Mouse (Mus musculus): ENCODE measurements around the gene Xrra1. TPM values are rescaled to one million over a fixed set of nuclear protein-coding genes. Genes with fewer than 3 reads are reported as not detected.

Gene Xrra1
- polyA plus RNA-seq, 1 experiment from 2014 or later: 1.1 TPM

GRCm38 (mm10) chr7:99822426-99822825, 36.5 kb upstream of the Xrra1 start:
- no peak overlapping the region for H3K27ac ChIP-seq (ENCODE audit: low read length)
- ATAC-seq (peak; percentile 61), DNase-seq (ENCODE audit: low spot score) (peak; percentile 51)
- H3K27me3 ChIP-seq (replicated peaks; ENCODE audit: insufficient read depth, low read length): no peaks in the 10 kb centered on the region
- H3K36me3 ChIP-seq (ENCODE audit: insufficient read depth, low read length): no peaks in the 10 kb centered on the region
- TF ChIP-seq CTCF (IDR thresholded peaks at IDR 0.05): no peak
- TF ChIP-seq EP300 (IDR thresholded peaks at IDR 0.05): no peak
- no peak overlapping the region for H3K4me3 ChIP-seq (ENCODE audit: low read depth, low read length)
- H3K4me2 ChIP-seq (replicated peaks; ENCODE audit: low read depth, low read length): no peak overlapping the region
- H3K9me3 ChIP-seq (ENCODE audit: low read length): no peaks in the 10 kb centered on the region
- H3K9ac ChIP-seq (replicated peaks; ENCODE audit: low read depth): no peak overlapping the region
- peaks cover 2% of the 10 kb centered on the region; the same call in 1 of the 2 replicates for H3K4me1 ChIP-seq (ENCODE audit: insufficient read depth, low read depth, low read length)
- 63% methylated on average over 5 of the region's 5 CpGs for WGBS

DNA sequence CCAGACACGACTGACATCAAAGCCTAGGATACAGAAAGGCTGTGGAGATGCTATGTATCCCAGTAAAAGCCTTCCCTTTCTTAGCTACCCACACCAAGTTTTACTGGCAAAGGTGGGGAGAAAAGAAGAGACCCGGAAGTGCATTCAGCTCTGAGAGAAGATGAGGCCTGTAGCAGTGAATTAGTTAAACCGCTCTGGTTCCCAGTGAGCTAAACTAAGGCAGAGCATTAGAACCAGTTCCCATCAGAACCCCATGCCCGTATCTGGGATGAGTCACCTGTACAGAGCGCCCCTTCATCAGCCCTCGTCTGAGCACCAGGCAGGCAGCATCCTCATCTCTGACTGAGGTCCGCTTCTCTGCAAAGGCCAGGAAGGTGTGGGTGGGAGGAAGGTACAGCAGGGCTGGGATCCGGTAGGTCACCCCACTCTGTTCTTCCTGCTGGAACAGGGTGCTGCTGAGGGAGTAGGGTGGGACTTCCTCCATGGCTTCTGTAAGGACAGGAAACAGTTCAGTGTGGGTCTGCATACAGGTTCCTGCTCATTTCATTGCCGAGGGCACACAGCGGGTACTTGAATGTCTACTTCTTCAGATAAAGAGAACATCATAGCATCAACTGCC, 35.8 kb upstream of the Xrra1 start:
- H3K36me3 ChIP-seq (ENCODE audit: insufficient read depth, low read length): no peaks in the 10 kb centered on the region
- H3K4me1 ChIP-seq (ENCODE audit: insufficient read depth, low read depth, low read length): peaks cover 2% of the 10 kb centered on the region; the same call in 1 of the 2 replicates
- whole genome bisulfite sequencing: 83% methylated on average over 10 of the region's 10 CpGs
- H3K9ac ChIP-seq (replicated peaks; ENCODE audit: low read depth): no peak overlapping the region
- TF ChIP-seq EP300 (IDR thresholded peaks at IDR 0.05) (no peak), CTCF (IDR thresholded peaks at IDR 0.05) (no peak)
- H3K27ac ChIP-seq (ENCODE audit: low read length): no peak overlapping the region
- ATAC-seq (no peak), DNase-seq (ENCODE audit: low spot score) (no peak)
- no peak overlapping the region for H3K4me2 ChIP-seq (replicated peaks; ENCODE audit: low read depth, low read length)
- H3K4me3 ChIP-seq (ENCODE audit: low read depth, low read length): no peak overlapping the region
- H3K27me3 ChIP-seq (replicated peaks; ENCODE audit: insufficient read depth, low read length): no peaks in the 10 kb centered on the region
- H3K9me3 ChIP-seq (ENCODE audit: low read length): no peaks in the 10 kb centered on the region

DNA sequence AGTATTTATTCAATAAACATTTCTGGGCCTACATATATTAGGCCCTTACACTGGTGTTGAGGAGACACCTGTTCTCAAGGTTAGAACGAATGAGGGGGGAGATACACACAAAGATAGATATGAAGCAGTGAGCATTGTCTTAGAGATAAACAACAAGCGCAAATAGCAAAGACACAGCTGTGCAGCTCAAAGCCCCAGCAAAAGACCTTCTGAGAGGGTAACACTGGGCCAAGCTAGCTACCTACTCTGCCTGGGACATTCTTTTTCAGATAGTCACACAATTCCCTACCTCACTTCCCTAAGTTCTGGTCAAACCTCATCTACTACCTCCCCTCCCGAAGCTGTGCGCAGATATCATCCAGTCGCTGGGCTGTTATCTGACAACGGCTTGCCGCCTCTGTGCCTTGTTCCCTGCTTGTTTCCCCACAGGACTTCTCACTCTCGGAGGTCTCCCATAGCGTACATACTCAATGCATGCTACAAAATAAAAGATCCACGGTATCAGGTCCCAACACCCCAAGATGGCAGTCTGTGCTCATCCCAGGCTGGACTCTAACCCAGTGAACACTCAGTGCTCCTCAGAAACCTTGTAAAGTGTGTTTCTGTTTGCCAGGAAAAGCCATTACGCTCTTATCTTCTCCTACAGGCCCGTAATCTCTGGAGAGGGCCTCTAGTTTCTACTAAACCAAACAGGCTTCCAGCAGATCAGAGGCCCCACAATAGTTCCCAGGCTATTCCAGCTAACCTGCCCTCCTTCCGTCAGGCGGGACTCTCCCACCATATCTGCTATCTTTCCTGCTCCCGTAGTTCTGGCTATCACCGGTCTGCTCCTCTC, 34.0 kb upstream of the Xrra1 start:
- Histone ChIP-seq H3K27ac (ENCODE audit: low read length) (peak overlapping the region; percentile 57; the same call in 1 of the 2 replicates), H3K4me1 (ENCODE audit: insufficient read depth, low read depth, low read length) (peaks cover 2% of the 10 kb centered on the region; the same call in 1 of the 2 replicates), H3K9ac (replicated peaks; ENCODE audit: low read depth) (no peak overlapping the region), H3K27me3 (replicated peaks; ENCODE audit: insufficient read depth, low read length) (no peaks in the 10 kb centered on the region), H3K9me3 (ENCODE audit: low read length) (no peaks in the 10 kb centered on the region), H3K4me3 (ENCODE audit: low read depth, low read length) (no peak overlapping the region), H3K4me2 (replicated peaks; ENCODE audit: low read depth, low read length) (peak overlapping the region; percentile 30), H3K36me3 (ENCODE audit: insufficient read depth, low read length) (no peaks in the 10 kb centered on the region)
- 54% methylated on average over 16 of the region's 16 CpGs for WGBS
- ATAC-seq (no peak), DNase-seq (ENCODE audit: low spot score) (peak; percentile 31)
- TF ChIP-seq CTCF (IDR thresholded peaks at IDR 0.05): no peak
- TF ChIP-seq EP300 (IDR thresholded peaks at IDR 0.05): no peak

DNA sequence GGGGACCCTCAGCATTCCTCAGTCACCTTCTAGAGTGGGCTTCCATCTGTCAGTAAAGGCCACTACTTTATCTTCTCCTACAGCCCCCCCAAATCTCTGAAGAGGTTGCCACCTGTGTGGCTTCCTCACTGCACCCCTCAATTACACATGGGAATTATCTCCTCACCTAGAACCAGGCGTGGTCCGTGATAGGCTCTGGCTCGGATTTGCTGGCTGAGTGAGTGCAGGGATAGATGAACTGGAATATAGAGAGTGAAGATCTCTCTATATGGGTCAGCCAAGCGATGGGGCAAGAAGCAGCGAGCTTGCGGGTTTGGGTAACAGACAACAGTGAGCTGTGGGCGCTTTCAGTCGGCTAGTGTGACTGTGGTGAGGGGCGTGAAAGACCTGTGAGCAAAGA, 33.4 kb upstream of the Xrra1 start:
- no peak overlapping the region for H3K9ac ChIP-seq (replicated peaks; ENCODE audit: low read depth)
- H3K27me3 ChIP-seq (replicated peaks; ENCODE audit: insufficient read depth, low read length): no peaks in the 10 kb centered on the region
- H3K36me3 ChIP-seq (ENCODE audit: insufficient read depth, low read length): no peaks in the 10 kb centered on the region
- H3K4me2 ChIP-seq (replicated peaks; ENCODE audit: low read depth, low read length): peak overlapping the region; percentile 30
- no peaks in the 10 kb centered on the region for H3K9me3 ChIP-seq (ENCODE audit: low read length)
- ATAC-seq (no peak), DNase-seq (ENCODE audit: low spot score) (no peak)
- peak overlapping the region; percentile 57; the same call in 1 of the 2 replicates for H3K27ac ChIP-seq (ENCODE audit: low read length)
- peaks cover 2% of the 10 kb centered on the region; the same call in 1 of the 2 replicates for H3K4me1 ChIP-seq (ENCODE audit: insufficient read depth, low read depth, low read length)
- WGBS: 83% methylated on average over 9 of the region's 9 CpGs
- no peak for TF ChIP-seq EP300 (IDR thresholded peaks at IDR 0.05)
- TF ChIP-seq CTCF (IDR thresholded peaks at IDR 0.05): no peak
- H3K4me3 ChIP-seq (ENCODE audit: low read depth, low read length): no peak overlapping the region

DNA sequence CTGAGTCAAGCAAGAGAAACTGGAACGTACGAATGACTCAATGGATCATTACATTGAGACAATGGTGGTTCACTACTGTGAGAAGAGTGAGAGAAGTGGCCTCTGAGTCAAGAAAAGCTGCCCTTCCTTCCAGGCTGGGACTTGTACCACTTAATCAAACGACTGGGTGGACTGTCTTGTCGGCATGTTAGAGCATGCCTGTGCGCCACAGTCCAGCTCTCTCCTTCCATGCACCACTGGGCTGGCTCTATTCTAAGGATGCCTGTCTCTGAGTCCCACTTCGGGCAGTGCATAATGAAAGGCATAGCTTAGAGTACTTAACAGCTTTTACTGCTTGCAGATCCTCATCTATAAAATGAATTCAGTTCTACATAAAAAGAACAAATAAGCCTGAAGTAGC, 32.8 kb upstream of the Xrra1 start:
- 0 out of 2 replicates have a peak overlapping the region, but pooled peaks have one; percentile 12 for H3K4me3 ChIP-seq (ENCODE audit: low read depth, low read length)
- H3K36me3 ChIP-seq (ENCODE audit: insufficient read depth, low read length): no peaks in the 10 kb centered on the region
- no peaks in the 10 kb centered on the region for H3K9me3 ChIP-seq (ENCODE audit: low read length)
- no peaks in the 10 kb centered on the region for H3K27me3 ChIP-seq (replicated peaks; ENCODE audit: insufficient read depth, low read length)
- H3K27ac ChIP-seq (ENCODE audit: low read length): no peak overlapping the region
- DNase-seq (ENCODE audit: low spot score) (no peak), ATAC-seq (no peak)
- H3K9ac ChIP-seq (replicated peaks; ENCODE audit: low read depth): no peak overlapping the region
- 52% methylated on average over 6 of the region's 6 CpGs for WGBS
- TF ChIP-seq EP300 (IDR thresholded peaks at IDR 0.05) (no peak), CTCF (IDR thresholded peaks at IDR 0.05) (no peak)
- H3K4me2 ChIP-seq (replicated peaks; ENCODE audit: low read depth, low read length): peak overlapping the region; percentile 30; the same call in 1 of the 2 replicates
- H3K4me1 ChIP-seq (ENCODE audit: insufficient read depth, low read depth, low read length): peaks cover 2% of the 10 kb centered on the region; the same call in 1 of the 2 replicates

DNA sequence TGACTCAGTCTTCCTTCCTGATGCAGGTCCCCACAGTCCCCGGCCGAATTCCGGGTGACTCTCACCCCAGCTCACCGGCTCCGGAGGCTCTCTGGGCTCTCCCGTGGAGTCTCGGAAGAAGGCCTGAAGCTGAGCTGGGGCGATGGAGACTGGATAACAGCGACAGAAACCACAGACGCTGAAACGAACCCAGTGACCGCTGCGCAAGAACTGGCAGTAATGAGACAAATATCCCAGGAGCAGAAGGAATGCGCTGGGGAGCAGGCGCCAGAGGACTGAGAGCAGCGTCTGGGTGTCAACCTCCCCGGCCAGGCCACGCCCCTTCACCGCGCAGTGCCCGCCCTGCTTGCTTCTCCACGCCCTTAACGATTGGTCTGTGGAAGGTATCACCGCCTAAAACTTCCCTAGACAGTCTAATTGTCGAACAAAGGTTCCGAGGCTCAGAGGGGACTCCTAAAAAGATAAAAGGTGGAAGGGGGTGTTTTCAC, 30.8 kb upstream of the Xrra1 start, which contains the start of gene Neu3:
Gene Neu3, minus strand, starts transcription at position 335 of the 488 bp plus-strand sequence.
- Histone ChIP-seq H3K4me1 (ENCODE audit: insufficient read depth, low read depth, low read length) (peaks cover 2% of the 10 kb centered on the region; the same call in 1 of the 2 replicates), H3K27me3 (replicated peaks; ENCODE audit: insufficient read depth, low read length) (no peaks in the 10 kb centered on the region), H3K4me3 (ENCODE audit: low read depth, low read length) (peak within 1 kb of the TSS; percentile 47), H3K27ac (ENCODE audit: low read length) (peak within 1 kb of the TSS; percentile 88), H3K36me3 (ENCODE audit: insufficient read depth, low read length) (no peaks in the 10 kb centered on the region), H3K4me2 (replicated peaks; ENCODE audit: low read depth, low read length) (peak within 1 kb of the TSS; percentile 59), H3K9me3 (ENCODE audit: low read length) (no peaks in the 10 kb centered on the region), H3K9ac (replicated peaks; ENCODE audit: low read depth) (peak within 1 kb of the TSS; percentile 40)
- TF ChIP-seq EP300 (IDR thresholded peaks at IDR 0.05) (no peak), CTCF (IDR thresholded peaks at IDR 0.05) (peak; percentile 58)
- whole genome bisulfite sequencing: 1% methylated on average over 26 of the region's 26 CpGs
- DNase-seq (ENCODE audit: low spot score): peak; percentile 98
- peak; percentile 100 for ATAC-seq
